Mouse (Mus musculus) E14TG2a.4 (cell line): ENCODE measurements around the gene Fam227a.

Source experiments
- H3K27me3 ChIP-seq: 2 replicates; pipeline ENCODE4 v1.6.1; 2014; ENCODE audit warnings: low read length, control low read depth; ENCODE audit not compliant: insufficient read depth
- H3K36me3 ChIP-seq: 2 replicates; pipeline ENCODE4 v1.6.1; 2014; ENCODE audit warnings: low read length, control low read depth; ENCODE audit not compliant: insufficient read depth
- H3K4me1 ChIP-seq: replicated peaks from 2 replicates; pipeline ENCODE4 v1.6.1; 2014; ENCODE audit warnings: low read depth, low read length, control low read depth
- H3K4me3 ChIP-seq: replicated peaks from 2 replicates; pipeline ENCODE4 v1.5.1; 2014; ENCODE audit warnings: mild to moderate bottlenecking, low read length
- H3K9me3 ChIP-seq: 2 replicates; pipeline ENCODE4 v1.6.1; 2014; ENCODE audit warnings: low read length, control low read depth
- CTCF ChIP-seq: conservative IDR thresholded peaks from 2 replicates; pipeline ENCODE4 v1.5.1; 2014; ENCODE audit warnings: low read length
- NANOG ChIP-seq: IDR thresholded peaks from 2 replicates; pipeline ENCODE4 v1.6.1; 2014; ENCODE audit warnings: borderline replicate concordance, low read length, mixed read lengths
- POU5F1 ChIP-seq: IDR thresholded peaks from 2 replicates; pipeline ENCODE4 v1.6.1; 2014; ENCODE audit warnings: low read length, borderline replicate concordance

Gene Fam227a

GRCm38 (mm10) chr15:79693740-79694139 lies 35.0 kb upstream of the Fam227a start:
- Histone ChIP-seq H3K4me3 (no peak overlapping the region), H3K9me3 (no peaks in the 10 kb centered on the region), H3K36me3 (peaks cover 47% of the 10 kb centered on the region), H3K4me1 (peaks cover 78% of the 10 kb centered on the region), H3K27me3 (no peaks in the 10 kb centered on the region)
- TF ChIP-seq NANOG (no peak), POU5F1 (no peak), CTCF (no peak)

GRCm38 (mm10) chr15:79692334-79692733 lies 33.6 kb upstream of the Fam227a start:
- Histone ChIP-seq H3K4me3 (no peak overlapping the region), H3K4me1 (peaks cover 71% of the 10 kb centered on the region), H3K27me3 (no peaks in the 10 kb centered on the region), H3K9me3 (no peaks in the 10 kb centered on the region), H3K36me3 (peaks cover 47% of the 10 kb centered on the region)
- TF ChIP-seq POU5F1 (no peak), CTCF (no peak), NANOG (no peak)

GRCm38 (mm10) chr15:79691023-79691508 lies 32.3 kb upstream of the Fam227a start:
- Histone ChIP-seq H3K4me3 (peak overlapping the region; percentile 98), H3K9me3 (no peaks in the 10 kb centered on the region), H3K36me3 (peaks cover 39% of the 10 kb centered on the region)

GRCm38 (mm10) chr15:79690426-79691022 lies 31.8 kb upstream of the Fam227a start, which contains the start of gene Gtpbp1:
TSS of gene Gtpbp1 (plus strand) at chr15:79690845.
- TF ChIP-seq POU5F1: no peak
- no peak for TF ChIP-seq CTCF
- TF ChIP-seq NANOG: no peak
- Histone ChIP-seq H3K4me3 (peak within 1 kb of the TSS; percentile 98), H3K36me3 (peaks cover 39% of the 10 kb centered on the region), H3K4me1 (peaks cover 70% of the 10 kb centered on the region), H3K27me3 (no peaks in the 10 kb centered on the region), H3K9me3 (no peaks in the 10 kb centered on the region)

More at GRCm38 (mm10) chr15:79691023-79691508, 32.3 kb upstream of the Fam227a start:
- TF ChIP-seq POU5F1: no peak
- TF ChIP-seq NANOG: no peak
- TF ChIP-seq CTCF: no peak
- no peaks in the 10 kb centered on the region for H3K27me3 ChIP-seq
- H3K4me1 ChIP-seq: peaks cover 67% of the 10 kb centered on the region

- peaks cover 39% of the 10 kb centered on the region for H3K36me3 ChIP-seq
- TF ChIP-seq CTCF (no peak), NANOG (no peak), POU5F1 (no peak)
These were observed 31.1 kb upstream of the Fam227a start for GRCm38 (mm10) chr15:79689662-79690425.

GRCm38 (mm10) chr15:79688268-79688956 lies 29.7 kb upstream of the Fam227a start:
- Histone ChIP-seq H3K4me1 (peaks cover 72% of the 10 kb centered on the region), H3K36me3 (peaks cover 40% of the 10 kb centered on the region), H3K9me3 (no peaks in the 10 kb centered on the region), H3K4me3 (peak overlapping the region; percentile 93), H3K27me3 (no peaks in the 10 kb centered on the region)
- TF ChIP-seq CTCF (no peak), POU5F1 (no peak), NANOG (no peak)

More at GRCm38 (mm10) chr15:79689662-79690425, 31.1 kb upstream of the Fam227a start:
- Histone ChIP-seq H3K4me3 (peak overlapping the region; percentile 71), H3K4me1 (peaks cover 70% of the 10 kb centered on the region), H3K27me3 (no peaks in the 10 kb centered on the region), H3K9me3 (no peaks in the 10 kb centered on the region)

GRCm38 (mm10) chr15:79687646-79688267 lies 29.0 kb upstream of the Fam227a start, which contains the start of gene Josd1:
TSS of gene Josd1 (minus strand) at chr15:79687919.
- Histone ChIP-seq H3K36me3 (peaks cover 41% of the 10 kb centered on the region), H3K9me3 (no peaks in the 10 kb centered on the region), H3K4me3 (peak within 1 kb of the TSS; percentile 93), H3K27me3 (no peaks in the 10 kb centered on the region), H3K4me1 (peaks cover 74% of the 10 kb centered on the region)
- TF ChIP-seq POU5F1 (no peak), CTCF (no peak), NANOG (no peak)
